Mouse (Mus musculus) small intestine, adult 2 months (tissue): ENCODE measurements around the gene Lrrn4cl. TPM values are rescaled to one million over a fixed set of nuclear protein-coding genes. Genes with fewer than 3 reads are reported as not detected.
A peak's percentile ranks its signal among the peaks of the same experiment; 100 is the strongest.

ENCODE experiments used
- H3K27ac ChIP-seq: fragments of 200-500 bp; 2 replicates; pipeline ENCODE4 v1.5.1; 2012; ENCODE audit warnings: low read depth, low read length, control low read depth, inconsistent platforms; ENCODE audit not compliant: insufficient read depth
- H3K27me3 ChIP-seq: fragments of 200-500 bp; 2 replicates; pipeline ENCODE4 v1.6.1; 2012; ENCODE audit warnings: mild to moderate bottlenecking, moderate library complexity, low read length, inconsistent platforms; ENCODE audit not compliant: control insufficient read depth, insufficient read depth
- H3K36me3 ChIP-seq: fragments of 200-500 bp; 2 replicates; pipeline ENCODE4 v1.6.1; 2012; ENCODE audit warnings: mild to moderate bottlenecking, low read length, control low read depth, inconsistent platforms; ENCODE audit not compliant: control insufficient read depth, insufficient read depth
- H3K4me1 ChIP-seq: fragments of 200-500 bp; 2 replicates; pipeline ENCODE4 v1.6.1; 2012; ENCODE audit warnings: low read length, inconsistent platforms, mixed read lengths; ENCODE audit not compliant: control insufficient read depth, insufficient read depth, insufficient read length
- H3K4me3 ChIP-seq: fragments of 200-500 bp; 2 replicates; pipeline ENCODE4 v1.5.1; 2012; ENCODE audit warnings: low read depth, mild to moderate bottlenecking, control low read depth, inconsistent platforms, low read length, moderate library complexity
- CTCF ChIP-seq: fragments of 200-500 bp; IDR thresholded peaks from 2 replicates; pipeline ENCODE4 v1.5.1; 2012; ENCODE audit warnings: low read depth, mild to moderate bottlenecking, control low read depth, inconsistent platforms, low read length, moderate library complexity, mixed read lengths; ENCODE audit not compliant: insufficient replicate concordance, insufficient read length; ENCODE audit errors: extremely low read depth
- POLR2A ChIP-seq: fragments of 200-500 bp; IDR thresholded peaks from 2 replicates; pipeline ENCODE4 v1.6.1; 2012; ENCODE audit warnings: low read depth, mild to moderate bottlenecking, control low read depth, inconsistent platforms, low read length, moderate library complexity
- WGBS: fragments of 180-500 bp; shearing (Covaris S2); methylation state at CpG from one replicate; pipeline ENCODE4 v1.1.7; 2018; 5-methylcytosine and 5-hydroxymethylcytosine counted together
- polyA plus RNA-seq: library from polyadenylated mRNA; depleted of rRNA; stranded (reverse); fragments of >200 nt; gene quantifications from 2 replicates; pipeline ENCODE4 v1.2.3, GENCODE M21; 2012

The Lrrn4cl gene
- polyA plus RNA-seq, 1 experiment, result 0.11 TPM

DNA sequence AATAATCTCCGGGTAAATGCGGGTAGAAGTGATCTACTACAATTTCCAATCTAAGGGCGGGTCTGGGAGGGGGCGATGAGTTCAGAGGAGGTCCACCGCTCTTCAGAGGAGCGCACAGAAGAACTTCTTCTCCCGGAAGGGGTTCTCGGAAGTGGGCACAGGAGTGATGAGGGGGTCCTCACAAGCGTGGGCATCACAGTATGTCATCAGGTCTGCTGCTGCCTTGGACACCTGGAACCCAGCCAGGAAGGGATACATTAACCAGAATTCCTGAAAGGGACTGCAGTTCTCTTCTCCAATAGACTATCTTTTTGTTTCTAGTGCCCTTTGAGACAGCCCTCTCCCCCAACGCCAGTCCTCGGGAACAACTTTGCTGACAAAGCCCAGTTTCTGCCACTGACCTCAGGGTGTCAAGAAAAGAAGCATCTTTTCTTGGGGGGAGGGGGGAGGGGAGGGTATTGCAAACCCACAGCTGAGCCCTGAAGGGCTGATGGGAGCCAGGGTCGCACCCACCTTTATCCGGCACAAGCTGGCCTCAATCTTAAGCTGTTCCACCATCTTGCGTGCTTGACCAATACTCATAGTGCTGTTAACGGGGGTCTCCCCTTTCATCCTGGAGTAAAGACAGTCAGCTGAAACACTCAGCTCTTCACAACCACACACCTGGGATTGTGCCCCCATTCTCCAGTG, 12.4 kb upstream of the Lrrn4cl start:
- peak overlapping the region; percentile 95 for H3K4me3 ChIP-seq
- TF ChIP-seq POLR2A (no peak), CTCF (no peak)
- 24% methylated on average over 15 of the region's 15 CpGs for WGBS
- no peak overlapping the region for H3K27ac ChIP-seq
- peaks cover 14% of the 10 kb centered on the region for H3K4me1 ChIP-seq
- H3K27me3 ChIP-seq, result no peaks in the 10 kb centered on the region
- H3K36me3 ChIP-seq, result peaks cover 10% of the 10 kb centered on the region

DNA sequence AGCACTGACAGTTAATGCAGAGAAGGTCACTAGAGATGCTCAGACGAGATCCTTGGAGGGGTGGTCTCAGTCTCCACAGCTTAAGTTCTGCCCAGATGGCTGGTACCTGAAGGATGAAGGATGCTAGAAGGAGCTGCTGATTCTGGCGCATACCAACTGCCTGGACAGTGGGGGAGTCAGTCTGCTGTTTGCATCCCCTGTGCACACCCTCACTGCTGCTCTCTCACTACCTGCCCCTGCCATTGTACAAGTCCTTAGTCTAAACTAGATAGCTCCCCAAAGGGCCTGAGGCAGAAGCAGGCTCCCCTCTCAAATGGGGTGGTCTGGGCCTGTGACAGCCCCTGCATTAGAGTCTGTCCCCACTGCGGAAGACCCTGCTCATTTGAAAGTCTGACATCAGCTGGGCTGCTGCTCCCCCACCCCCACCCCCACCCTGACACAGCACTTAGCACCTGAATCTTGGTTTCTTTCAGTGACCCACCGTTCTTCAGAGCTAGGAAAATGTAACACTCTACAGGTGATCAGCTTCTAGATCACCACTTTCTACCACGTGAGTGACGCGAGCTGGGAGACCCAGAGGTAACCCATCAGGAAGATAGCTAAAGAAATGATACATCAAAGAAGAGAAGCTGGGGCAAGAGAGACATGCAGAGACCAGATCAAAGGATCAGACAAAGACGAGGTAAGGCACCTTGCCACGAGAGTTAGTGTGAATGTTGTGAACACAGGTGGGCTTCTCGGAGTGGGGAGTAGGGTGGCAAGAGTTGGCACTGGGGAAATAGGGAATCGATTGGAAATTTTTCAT, 11.3 kb upstream of the Lrrn4cl start, which contains the start of gene Gng3:
Gene Gng3, minus strand, starts transcription at position 92 of the 805 bp plus-strand sequence.
- TF ChIP-seq POLR2A (no peak), CTCF (no peak)
- H3K4me1 ChIP-seq, result peaks cover 14% of the 10 kb centered on the region
- H3K27me3 ChIP-seq, result no peaks in the 10 kb centered on the region
- no peak within 1 kb of the TSS for H3K27ac ChIP-seq
- WGBS, result 89% methylated on average over 11 of the region's 11 CpGs
- peak within 1 kb of the TSS; percentile 95 for H3K4me3 ChIP-seq
- peaks cover 6% of the 10 kb centered on the region for H3K36me3 ChIP-seq

DNA sequence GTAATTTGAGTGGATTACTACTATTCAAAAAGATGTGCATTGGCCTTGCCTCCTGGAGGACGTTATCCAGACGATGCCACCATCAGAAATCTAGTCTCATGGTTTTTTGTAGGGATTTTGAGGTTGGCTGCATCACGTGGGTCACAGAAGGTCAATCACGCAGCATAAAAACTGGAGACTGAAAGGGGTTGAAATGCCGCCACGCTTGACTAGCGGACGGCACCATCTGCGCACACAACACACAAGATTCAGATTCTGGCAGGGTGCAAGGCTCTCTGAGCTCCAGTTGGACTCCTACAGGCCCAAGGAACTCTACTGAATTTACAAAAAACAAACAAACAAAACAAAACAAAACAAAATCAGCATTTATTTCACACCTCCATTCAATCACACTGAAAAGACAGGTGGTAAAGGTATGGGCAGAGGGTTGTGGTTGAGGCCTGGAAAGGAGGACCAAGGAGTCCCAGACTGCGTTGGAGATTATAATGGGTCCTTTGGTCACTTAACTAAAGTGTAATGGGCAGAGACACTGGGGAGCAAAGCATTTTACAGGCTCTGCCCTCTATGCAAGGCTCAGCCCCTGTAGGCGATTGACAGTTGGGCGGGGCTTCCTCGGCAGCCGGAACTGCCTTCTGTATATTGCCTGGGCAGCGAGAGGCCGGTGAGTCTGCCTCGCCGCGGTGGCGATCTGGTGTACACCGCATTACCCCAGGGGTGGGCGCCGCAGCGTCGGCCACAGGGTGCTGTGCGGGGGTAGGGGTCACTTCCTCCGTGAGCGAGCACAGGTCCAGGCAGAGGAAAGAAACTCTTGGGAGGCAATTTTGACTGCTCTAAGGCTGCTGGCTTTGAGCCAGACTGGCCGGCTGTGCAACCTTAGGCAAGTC, 10.4 kb upstream of the Lrrn4cl start:
- no peaks in the 10 kb centered on the region for H3K27me3 ChIP-seq
- H3K4me3 ChIP-seq, result peak overlapping the region; percentile 84
- 26% methylated on average over 29 of the region's 29 CpGs for WGBS
- peaks cover 1% of the 10 kb centered on the region; the same call in 1 of the 2 replicates for H3K36me3 ChIP-seq
- H3K4me1 ChIP-seq, result peaks cover 14% of the 10 kb centered on the region
- TF ChIP-seq POLR2A (peak; percentile 61), CTCF (no peak)
- H3K27ac ChIP-seq, result peak overlapping the region; percentile 30; the same call in 1 of the 2 replicates

DNA sequence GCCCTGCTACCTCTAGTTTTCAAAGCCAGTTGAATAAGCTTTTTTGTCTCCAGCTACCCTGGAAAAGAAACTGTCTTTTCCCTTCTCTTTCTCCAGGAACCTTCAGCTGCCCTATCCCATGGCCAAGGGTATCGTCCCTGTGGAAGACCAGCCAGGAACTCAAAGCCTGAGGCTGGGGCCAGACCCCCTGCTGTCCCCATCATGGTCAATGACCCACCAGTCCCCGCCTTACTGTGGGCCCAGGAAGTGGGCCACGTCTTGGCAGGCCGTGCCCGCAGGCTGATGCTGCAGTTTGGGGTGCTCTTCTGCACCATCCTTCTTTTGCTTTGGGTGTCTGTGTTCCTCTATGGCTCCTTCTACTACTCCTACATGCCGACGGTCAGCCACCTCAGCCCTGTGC, 9.6 kb upstream of the Lrrn4cl start:
- no peak for TF ChIP-seq POLR2A
- no peak for TF ChIP-seq CTCF
- peaks cover 14% of the 10 kb centered on the region for H3K4me1 ChIP-seq
- 86% methylated on average over 7 of the region's 7 CpGs for WGBS
- peak overlapping the region; percentile 84 for H3K4me3 ChIP-seq
- H3K36me3 ChIP-seq, result 0 out of 2 replicates have a peak, but pooled peaks cover 2% of the 10 kb centered on the region
- H3K27ac ChIP-seq, result no peak overlapping the region
- H3K27me3 ChIP-seq, result no peaks in the 10 kb centered on the region

DNA sequence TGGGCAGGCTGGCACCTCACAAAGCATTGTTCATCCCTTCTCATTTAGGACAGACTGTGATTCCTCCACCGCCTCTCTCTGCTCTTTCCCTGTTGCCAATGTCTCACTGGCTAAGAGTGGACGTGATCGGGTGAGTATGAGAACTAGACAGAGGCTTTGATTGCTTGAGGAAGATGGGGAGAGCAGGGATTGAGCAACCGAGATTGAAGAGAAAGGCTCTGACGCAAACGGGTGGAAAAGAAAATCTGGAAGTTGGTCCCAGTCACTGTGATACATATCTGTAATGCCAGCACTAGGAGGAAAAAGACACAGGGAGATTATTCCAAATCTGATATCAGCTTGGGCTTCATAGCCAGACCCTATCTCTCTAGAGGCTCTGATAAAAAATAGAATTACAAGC, 7.6 kb upstream of the Lrrn4cl start:
- Histone ChIP-seq H3K4me1 (peaks cover 11% of the 10 kb centered on the region), H3K27ac (no peak overlapping the region), H3K27me3 (no peaks in the 10 kb centered on the region), H3K4me3 (no peak overlapping the region), H3K36me3 (peaks cover 17% of the 10 kb centered on the region)
- 87% methylated on average over 6 of the region's 6 CpGs for WGBS
- TF ChIP-seq POLR2A, result no peak
- TF ChIP-seq CTCF, result no peak

DNA sequence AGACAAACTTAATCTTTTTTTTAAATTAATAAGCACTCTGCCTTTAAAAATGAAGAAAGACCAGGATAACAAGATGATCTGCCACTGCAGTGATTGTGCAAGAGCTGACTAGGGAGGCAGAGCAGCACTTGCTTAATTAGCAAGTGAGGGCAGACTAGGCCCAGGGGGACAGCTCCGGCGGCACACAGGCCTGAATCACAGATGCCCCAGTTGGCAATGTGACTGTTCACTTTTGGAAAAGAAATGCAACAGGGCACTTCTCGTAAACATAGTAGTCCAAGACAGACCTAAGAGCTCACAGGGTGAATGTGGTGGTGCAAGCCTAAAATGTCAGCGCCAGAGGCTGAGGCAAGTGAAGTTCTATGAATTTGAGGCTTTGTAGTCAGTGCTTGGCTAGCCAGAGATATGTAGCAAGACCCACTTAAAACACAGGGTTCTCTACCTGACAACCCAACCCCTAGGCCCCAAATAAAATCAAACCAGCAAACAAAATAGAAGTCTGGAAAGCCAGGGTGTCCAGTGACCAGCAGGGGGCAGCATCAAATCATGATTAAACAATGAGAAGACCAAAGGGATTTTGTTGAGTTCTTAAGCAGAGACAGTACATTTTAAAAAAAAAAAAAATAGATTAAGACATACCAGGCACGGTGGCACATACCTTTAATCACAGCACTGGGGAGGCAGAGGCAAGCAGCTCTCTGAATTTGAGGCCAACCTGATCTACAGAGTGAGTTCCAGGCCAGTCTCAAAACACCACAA, 6.0 kb upstream of the Lrrn4cl start:
- WGBS, result 66% methylated on average over 5 of the region's 5 CpGs
- peaks cover 17% of the 10 kb centered on the region for H3K36me3 ChIP-seq
- no peak overlapping the region for H3K27ac ChIP-seq
- no peak overlapping the region for H3K4me3 ChIP-seq
- no peaks in the 10 kb centered on the region for H3K27me3 ChIP-seq
- H3K4me1 ChIP-seq, result peaks cover 6% of the 10 kb centered on the region
- TF ChIP-seq POLR2A (no peak), CTCF (0 out of 2 replicates have a peak, but pooled peaks have one; percentile 6)
